In the genomic region with DNA sequence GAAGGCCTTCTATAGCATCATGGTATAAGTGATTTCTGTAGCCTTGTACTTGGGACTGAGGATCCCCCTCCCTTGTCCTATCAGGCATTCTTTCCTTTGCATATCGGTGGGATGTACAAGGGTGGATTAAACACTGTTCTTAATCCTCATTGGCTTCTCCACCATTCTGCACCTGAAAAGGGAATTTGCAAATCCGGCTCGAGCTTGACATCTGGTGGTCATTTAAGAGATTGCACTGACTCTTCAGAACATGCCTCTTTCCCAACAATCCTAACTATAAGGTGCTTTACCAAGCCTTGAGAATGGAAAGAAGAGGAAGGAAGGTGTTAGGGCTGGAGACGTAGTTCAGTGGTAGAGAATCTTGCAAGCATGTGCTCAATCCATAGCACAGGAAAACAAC, we compare ENCODE assay signal across 11 mouse cellular contexts. TPM values are rescaled to one million over a fixed set of nuclear protein-coding genes. Genes with fewer than 3 reads are reported as not detected.
DNase-seq lines count a peak whose midpoint lies in the region; ATAC-seq and TF ChIP-seq lines count a peak whose summit lies in the region.
"Had no signal": no experiment of that assay in that cellular context is flagged by ENCODE, and none has a peak within 500 bp of the region (broad histone marks: within the 10 kb centered on the region; RNA-seq: fewer than 3 reads in every experiment).

No protein-coding gene starts in this region.

- peak; percentile 45 for DNase-seq in liver, adult 2 months (ENCODE audit: extremely low read depth, low read depth, low spot score)
- DNase-seq in liver (no peak), G1E (ENCODE audit: low spot score) (no peak)
- DNase-seq in cerebellum, adult 8-10 months = peak; percentile 65
- peak; percentile 11 to 77 for DNase-seq in left cerebral cortex, adult 9 months (ENCODE audit: low spot score in 2 of 2)
- DNase-seq in retina, postnatal 1 day = peak; percentile 72
- DNase-seq in Muller cell, postnatal 12 days (ENCODE audit: inconsistent ontology term) = no peak

- H3K9me3 ChIP-seq in G1E (replicated peaks) = peaks cover 37% of the 10 kb centered on the region

- no peak overlapping the region for H3K4me3 ChIP-seq in liver, adult 2 months (ENCODE audit: insufficient read depth, low read depth, low read length)
- no peak overlapping the region for H3K4me3 ChIP-seq in G1E (ENCODE audit: low read depth, low read length)
- H3K4me3 ChIP-seq: embryonic facial prominence, embryonic 13.5 days; liver, embryonic 15.5 days; stomach, embryonic 15.5 days had no signal

- H3K4me1 ChIP-seq in liver, adult 2 months (ENCODE audit: control insufficient read depth, insufficient read depth, low read length) = no peaks in the 10 kb centered on the region
- H3K4me1 ChIP-seq in G1E (ENCODE audit: insufficient read depth, low read depth, low read length) = no peaks in the 10 kb centered on the region
- H3K4me1 ChIP-seq: liver, embryonic 15.5 days; stomach, embryonic 15.5 days had no signal

- H3K27ac ChIP-seq in liver, adult 2 months (replicated peaks; ENCODE audit: insufficient read depth, low read depth, low read length) = no peak overlapping the region
- H3K27ac ChIP-seq: embryonic facial prominence, embryonic 13.5 days; liver, embryonic 15.5 days; stomach, embryonic 15.5 days had no signal

- TF ChIP-seq CTCF in liver, adult 2 months (IDR thresholded peaks at IDR 0.05; ENCODE audit: low read depth, low read length) = peak; percentile 49
- peak; percentile 22; the same call in 1 of the 2 replicates for TF ChIP-seq CTCF in G1E (IDR thresholded peaks at IDR 0.05; ENCODE audit: low read depth, low read length)

- TF ChIP-seq POLR2A in liver, adult 2 months (IDR thresholded peaks at IDR 0.05; ENCODE audit: extremely low read depth, insufficient read depth, low read length) = no peak

- H3K79me2 ChIP-seq in liver, adult 2 months (ENCODE audit: control insufficient read depth, insufficient read depth, low read length) = no peaks in the 10 kb centered on the region

- H3K9ac ChIP-seq in liver, adult 2 months (ENCODE audit: low read depth, low read length) = no peak overlapping the region
- H3K9ac ChIP-seq: embryonic facial prominence, embryonic 13.5 days; liver, embryonic 15.5 days; stomach, embryonic 15.5 days had no signal

- 22% methylated on average over 4 of the region's 4 CpGs for WGBS in liver, adult 2 months

- peaks cover 26% of the 10 kb centered on the region for H3K27me3 ChIP-seq in liver, adult 2 months (ENCODE audit: control insufficient read depth, insufficient read depth, low read length)
- no peaks in the 10 kb centered on the region for H3K27me3 ChIP-seq in G1E (ENCODE audit: insufficient read depth, low read length)
- H3K27me3 ChIP-seq: stomach, embryonic 15.5 days had no signal

- no peaks in the 10 kb centered on the region for H3K36me3 ChIP-seq in liver, adult 2 months (ENCODE audit: control insufficient read depth, insufficient read depth, low read length)
- no peaks in the 10 kb centered on the region for H3K36me3 ChIP-seq in G1E (replicated peaks)
- H3K36me3 ChIP-seq: liver, embryonic 15.5 days; stomach, embryonic 15.5 days had no signal

- no peak for ATAC-seq in G1E (ENCODE audit: extremely low read depth, insufficient number of reproducible peaks, low FRiP score, poor library complexity, severe bottlenecking)
- ATAC-seq in granulocyte monocyte progenitor cell, adult 5-6 weeks (replicated peaks; ENCODE audit: poor library complexity, severe bottlenecking) = peak; percentile 50; the same call in 1 of the 2 replicates

RNA-seq across cellular contexts. Expression of gene Gm49394, which starts 2.4 kb away (rescaled TPM):
- not detected in 2 replicates for total RNA-seq in liver, adult 2 months (2014; rRNA removed)
- not detected in 2 replicates for polyA plus RNA-seq in liver, adult 2 months (2012; rRNA removed)
- total RNA-seq in G1E (2014; fragmentation: Nextera tagmentation) (not detected in 2 replicates), G1E (2017) (under 0.01 TPM in 1 of 2 replicates, not detected in the other)
- polyA plus RNA-seq in G1E (2012) = not detected in 2 replicates
- total RNA-seq in granulocyte monocyte progenitor cell, adult 5-6 weeks (2014; fragmentation: Nextera tagmentation) = not detected in 2 replicates
- not detected in 2 replicates for total RNA-seq in granulocyte monocyte progenitor cell, adult 5-6 weeks (2017)
- polyA plus RNA-seq: embryonic facial prominence, embryonic 13.5 days; liver, embryonic 15.5 days had no signal

RNA-seq across cellular contexts. Expression of gene Igf2, which starts 5.5 kb away (rescaled TPM):
- total RNA-seq in liver, adult 2 months (2014; rRNA removed) = 0.20 and 0.37 TPM in 2 replicates
- 1.2 and 1.3 TPM in 2 replicates for polyA plus RNA-seq in liver, adult 2 months (2012; rRNA removed)
- not detected in 2 replicates for total RNA-seq in G1E (2014; fragmentation: Nextera tagmentation)
- total RNA-seq in G1E (2017) = under 0.01 and 0.27 TPM in 2 replicates
- polyA plus RNA-seq in G1E (2012) = not detected in 2 replicates
- not detected in 2 replicates for total RNA-seq in granulocyte monocyte progenitor cell, adult 5-6 weeks (2014; fragmentation: Nextera tagmentation)
- 2.5 TPM in 1 of 2 replicates, not detected in the other for total RNA-seq in granulocyte monocyte progenitor cell, adult 5-6 weeks (2017)

Comparison
In these comparisons a context has a peak if more than half of its experiments do, and no peak if none do; other contexts are left out.
1. DNase-seq: peak in liver, adult 2 months (single experiment), cerebellum, adult 8-10 months (single experiment), left cerebral cortex, adult 9 months (2 of 2) and retina, postnatal 1 day (single experiment); none in liver (single experiment), G1E (single experiment) and Muller cell, postnatal 12 days (single experiment).